Mouse (Mus musculus) limb, embryonic 11.5 days (tissue): ENCODE results near the gene Msl1. TPM values are rescaled to one million over a fixed set of nuclear protein-coding genes. Genes with fewer than 3 reads are reported as not detected.

Source experiments
- ATAC-seq: fragments of 200-750 bp; cut with Nextera tagmentation; 2 replicates; pipeline ENCODE4 v1.8.0; 2017; ENCODE audit warnings: low read depth; ENCODE audit not compliant: insufficient number of reproducible peaks, low FRiP score, low TSS enrichment
- DNase-seq: peaks from one replicate; pipeline ENCODE4 v3.0.0-alpha.2; 2015; ENCODE audit warnings: low spot score
- H3K27ac ChIP-seq: fragments of 300-500 bp; sonication (generic); replicated peaks from 2 replicates; pipeline ENCODE4 v1.5.1; 2014; ENCODE audit warnings: low read depth, mild to moderate bottlenecking, low read length
- H3K27me3 ChIP-seq: fragments of 300-500 bp; sonication (generic); 2 replicates; pipeline ENCODE4 v1.6.1; 2014; ENCODE audit warnings: mild to moderate bottlenecking, low read length, mixed read lengths; ENCODE audit not compliant: control insufficient read depth, insufficient read depth
- H3K36me3 ChIP-seq: fragments of 300-500 bp; sonication (generic); 2 replicates; pipeline ENCODE4 v1.6.1; 2014; ENCODE audit warnings: mild to moderate bottlenecking, low read length, moderate library complexity, mixed read lengths; ENCODE audit not compliant: control insufficient read depth, insufficient read depth
- H3K4me1 ChIP-seq: fragments of 300-500 bp; sonication (generic); 2 replicates; pipeline ENCODE4 v1.6.1; 2014; ENCODE audit warnings: low read length, mixed read lengths; ENCODE audit not compliant: control insufficient read depth, insufficient read depth
- H3K4me2 ChIP-seq: fragments of 300-500 bp; sonication (generic); 2 replicates; pipeline ENCODE4 v1.6.1; 2014; ENCODE audit warnings: low read depth, mild to moderate bottlenecking, moderate library complexity; ENCODE audit not compliant: severe bottlenecking
- H3K4me3 ChIP-seq: fragments of 300-500 bp; sonication (generic); 2 replicates; pipeline ENCODE4 v1.5.1; 2014; ENCODE audit warnings: low read depth, low read length
- H3K9ac ChIP-seq: fragments of 300-500 bp; sonication (generic); 2 replicates; pipeline ENCODE4 v1.6.1; 2014; ENCODE audit warnings: mild to moderate bottlenecking, low read length
- H3K9me3 ChIP-seq: fragments of 300-500 bp; sonication (generic); 2 replicates; pipeline ENCODE4 v1.6.1; 2016; ENCODE audit warnings: low read length; ENCODE audit not compliant: control insufficient read depth
- WGBS: fragments of 180-500 bp; shearing (Covaris S2); extraction: QIAGEN DNeasy Blood & Tissue Kit; methylation state at CpG from one replicate; pipeline ENCODE4 v1.1.7; 2014; 5-methylcytosine and 5-hydroxymethylcytosine counted together
- polyA plus RNA-seq: library from polyadenylated mRNA; unstranded; fragments of >200 nt; fragmentation: Nextera tagmentation; extraction: Ambion mirVana; gene quantifications from 2 replicates; pipeline ENCODE4 v1.2.1, GENCODE M21; 2014

Gene Msl1
- polyA plus RNA-seq, 1 experiment from 2014 or later = 24.6 TPM

DNA sequence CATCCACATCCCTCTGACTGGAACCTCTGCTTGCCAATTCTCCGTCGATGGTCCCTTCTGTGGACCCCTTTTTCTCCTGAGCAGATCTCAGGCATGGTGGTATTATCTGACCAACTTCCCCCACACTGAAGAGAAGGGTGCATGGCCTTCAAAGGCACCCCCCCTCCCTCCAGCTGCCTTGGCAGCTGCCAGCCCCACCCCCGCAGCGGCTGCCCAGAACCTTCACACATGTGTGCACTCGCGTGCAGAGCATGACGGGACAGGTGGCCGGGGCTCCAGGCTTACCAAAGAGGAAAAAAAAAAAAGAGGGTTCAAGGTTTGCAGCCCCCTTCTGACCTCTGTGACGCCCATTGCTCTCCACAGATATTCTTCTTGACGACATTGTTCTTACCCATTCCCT, 44.6 kb downstream of the Msl1 start:
- H3K4me3 ChIP-seq = no peak overlapping the region
- no peak overlapping the region for H3K27ac ChIP-seq
- no peak overlapping the region for H3K4me2 ChIP-seq
- H3K36me3 ChIP-seq = no peaks in the 10 kb centered on the region
- no peaks in the 10 kb centered on the region for H3K9me3 ChIP-seq
- 59% methylated on average over 10 of the region's 10 CpGs for WGBS
- ATAC-seq (no peak), DNase-seq (no peak)
- no peak overlapping the region for H3K9ac ChIP-seq
- peaks cover 12% of the 10 kb centered on the region for H3K27me3 ChIP-seq
- peaks cover 7% of the 10 kb centered on the region; the same call in 1 of the 2 replicates for H3K4me1 ChIP-seq

DNA sequence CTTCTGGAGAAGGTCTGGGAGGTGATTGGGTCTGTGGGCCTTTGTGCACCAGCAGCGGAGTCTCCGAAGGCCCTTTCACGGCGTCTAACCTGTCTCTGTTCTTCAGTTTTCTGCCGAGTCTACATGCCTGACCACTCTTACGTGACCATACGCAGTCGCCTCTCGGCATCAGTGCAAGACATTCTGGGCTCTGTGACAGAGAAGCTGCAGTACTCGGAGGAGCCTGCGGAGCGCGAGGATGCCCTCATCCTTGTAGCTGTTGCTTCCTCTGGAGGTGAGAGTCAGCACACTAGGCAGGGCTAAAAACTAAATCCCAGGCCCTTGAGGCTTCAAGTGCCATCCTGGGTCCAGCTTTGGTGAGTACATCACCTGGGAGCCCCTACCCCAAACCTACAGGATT, 50.7 kb downstream of the Msl1 start:
- Histone ChIP-seq H3K9me3 (no peaks in the 10 kb centered on the region), H3K4me1 (peaks cover 11% of the 10 kb centered on the region), H3K4me2 (no peak overlapping the region), H3K27ac (no peak overlapping the region), H3K27me3 (no peaks in the 10 kb centered on the region), H3K4me3 (no peak overlapping the region), H3K36me3 (no peaks in the 10 kb centered on the region), H3K9ac (no peak overlapping the region)
- ATAC-seq (no peak), DNase-seq (no peak)
- WGBS = 51% methylated on average over 13 of the region's 13 CpGs

DNA sequence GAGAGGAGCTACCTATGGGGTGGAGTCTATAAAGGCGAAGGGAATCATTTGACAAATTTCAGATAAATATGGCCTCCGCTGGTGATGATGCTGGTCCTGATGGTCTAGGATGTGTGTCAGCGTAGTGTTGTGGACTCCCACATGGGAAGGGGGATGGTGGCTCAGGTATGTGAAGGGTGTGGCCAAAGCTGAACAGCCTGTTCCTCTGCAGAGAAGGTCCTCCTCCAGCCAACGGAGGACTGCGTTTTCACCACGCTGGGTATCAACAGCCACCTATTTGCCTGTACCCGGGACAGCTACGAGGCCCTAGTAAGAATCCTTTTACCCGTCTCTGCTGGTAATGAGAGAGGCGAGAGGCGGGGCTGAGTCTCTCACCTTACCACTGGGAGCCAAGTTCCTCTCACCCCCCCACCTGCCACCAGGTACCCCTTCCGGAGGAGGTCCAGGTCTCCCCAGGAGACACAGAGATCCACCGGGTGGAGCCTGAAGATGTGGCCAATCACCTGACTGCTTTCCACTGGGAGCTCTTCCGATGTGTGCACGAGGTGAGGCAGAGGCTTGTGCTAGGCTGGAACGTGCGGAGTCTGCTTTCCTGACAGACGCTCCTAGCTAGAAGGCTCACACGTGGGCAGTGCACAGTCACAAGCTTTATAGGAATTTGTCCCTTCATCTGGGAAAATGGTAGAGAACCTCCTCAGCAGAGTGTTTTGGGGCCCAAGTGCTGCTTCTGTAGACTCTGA, 51.7 kb downstream of the Msl1 start:
- no peak overlapping the region for H3K27ac ChIP-seq
- H3K9ac ChIP-seq = no peak overlapping the region
- no peaks in the 10 kb centered on the region for H3K36me3 ChIP-seq
- H3K4me2 ChIP-seq = no peak overlapping the region
- ATAC-seq (no peak), DNase-seq (no peak)
- no peaks in the 10 kb centered on the region for H3K27me3 ChIP-seq
- no peaks in the 10 kb centered on the region for H3K9me3 ChIP-seq
- no peak overlapping the region for H3K4me3 ChIP-seq
- 53% methylated on average over 19 of the region's 19 CpGs for WGBS
- H3K4me1 ChIP-seq = peaks cover 11% of the 10 kb centered on the region

DNA sequence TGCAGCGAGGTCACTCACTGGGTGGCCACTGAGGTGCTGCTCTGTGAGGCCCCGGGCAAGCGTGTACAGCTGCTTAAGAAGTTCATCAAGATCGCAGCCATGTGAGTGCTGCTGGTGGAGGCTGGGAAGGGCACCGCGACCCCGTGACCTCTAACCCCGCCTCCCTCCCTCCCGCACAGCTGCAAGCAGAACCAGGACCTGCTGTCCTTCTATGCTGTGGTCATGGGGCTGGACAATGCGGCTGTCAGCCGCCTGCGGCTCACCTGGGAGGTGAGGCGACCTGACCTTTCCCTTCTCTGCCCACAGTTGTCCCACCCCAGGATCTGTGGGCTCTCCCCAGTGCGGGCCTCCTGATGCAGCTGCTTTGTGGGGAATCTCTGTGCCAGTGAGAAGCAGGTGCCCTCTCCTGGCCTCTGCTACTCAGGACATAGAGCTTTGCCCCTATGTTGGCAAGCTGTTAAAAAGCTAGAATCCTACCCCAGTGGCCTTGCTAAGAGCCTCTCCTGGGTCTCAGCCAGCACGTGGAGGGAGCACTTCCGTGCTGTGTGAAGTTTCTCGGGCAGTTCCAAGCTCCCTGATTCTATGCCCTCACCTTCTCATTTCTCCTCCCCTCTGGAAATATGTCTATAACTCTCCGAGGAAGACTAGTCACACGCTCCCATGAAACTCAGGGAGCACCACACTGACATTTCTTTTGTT, 54.0 kb downstream of the Msl1 start:
- peak overlapping the region; percentile 13 for H3K4me2 ChIP-seq

DNA sequence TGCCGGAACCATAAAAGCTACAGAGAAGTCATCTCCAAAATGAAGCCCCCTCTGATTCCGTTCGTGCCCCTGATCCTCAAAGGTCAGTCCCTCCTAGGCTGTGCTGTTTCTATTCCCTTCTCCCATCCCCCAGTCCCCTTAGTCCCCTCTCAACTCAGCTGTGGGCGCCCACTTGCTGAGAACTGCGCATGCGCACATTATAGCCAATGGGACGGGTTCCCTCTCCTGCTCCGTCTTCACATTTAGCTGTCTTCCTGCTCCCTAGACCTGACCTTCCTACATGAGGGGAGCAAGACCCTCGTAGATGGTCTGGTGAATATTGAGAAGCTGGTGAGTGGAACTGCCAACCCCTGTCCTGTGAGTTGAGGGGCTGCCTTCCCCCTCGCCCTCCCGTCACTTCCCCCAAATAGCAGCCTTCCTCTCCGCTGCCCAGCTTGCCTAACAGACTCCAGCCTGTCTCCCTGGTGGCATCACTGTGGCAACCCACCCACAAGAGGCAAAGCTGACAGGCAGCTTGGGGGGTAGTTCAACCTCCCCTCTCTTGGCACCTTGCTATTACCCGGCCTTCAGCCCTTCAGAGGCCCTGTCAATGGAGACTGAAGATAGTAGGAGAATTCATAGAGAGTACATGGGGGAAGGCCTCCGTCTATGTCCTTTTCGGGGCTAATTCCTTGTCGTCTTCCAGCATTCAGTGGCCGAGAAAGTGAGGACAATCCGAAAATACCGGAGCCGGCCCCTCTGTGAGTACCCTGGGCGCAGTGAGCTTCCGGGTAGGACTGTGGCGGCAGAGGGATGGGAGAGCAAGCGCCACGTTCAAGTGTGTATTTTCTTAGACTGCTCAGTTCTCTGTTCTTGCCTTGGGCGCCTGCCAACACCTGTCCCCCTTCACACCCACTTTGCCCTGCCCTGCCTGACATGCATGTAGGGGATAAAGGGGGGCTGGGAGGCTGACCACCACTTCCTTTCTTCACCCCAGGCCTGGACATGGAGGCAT, 55.1 kb downstream of the Msl1 start:
- Histone ChIP-seq H3K4me3 (no peak overlapping the region), H3K4me2 (no peak overlapping the region), H3K9ac (no peak overlapping the region), H3K4me1 (peaks cover 18% of the 10 kb centered on the region), H3K27ac (no peak overlapping the region), H3K9me3 (no peaks in the 10 kb centered on the region), H3K27me3 (no peaks in the 10 kb centered on the region), H3K36me3 (no peaks in the 10 kb centered on the region)
- 71% methylated on average over 26 of the region's 26 CpGs for WGBS
- DNase-seq (no peak), ATAC-seq (no peak)

More for the DNA sequence above, 54.0 kb downstream of the Msl1 start:
- ATAC-seq (peak; percentile 17; the same call in 1 of the 2 replicates), DNase-seq (peak; percentile 53)
- Histone ChIP-seq H3K4me3 (no peak overlapping the region), H3K27ac (no peak overlapping the region), H3K4me1 (peaks cover 18% of the 10 kb centered on the region), H3K27me3 (no peaks in the 10 kb centered on the region), H3K9ac (no peak overlapping the region), H3K9me3 (no peaks in the 10 kb centered on the region), H3K36me3 (no peaks in the 10 kb centered on the region)
- WGBS = 13% methylated on average over 19 of the region's 19 CpGs

DNA sequence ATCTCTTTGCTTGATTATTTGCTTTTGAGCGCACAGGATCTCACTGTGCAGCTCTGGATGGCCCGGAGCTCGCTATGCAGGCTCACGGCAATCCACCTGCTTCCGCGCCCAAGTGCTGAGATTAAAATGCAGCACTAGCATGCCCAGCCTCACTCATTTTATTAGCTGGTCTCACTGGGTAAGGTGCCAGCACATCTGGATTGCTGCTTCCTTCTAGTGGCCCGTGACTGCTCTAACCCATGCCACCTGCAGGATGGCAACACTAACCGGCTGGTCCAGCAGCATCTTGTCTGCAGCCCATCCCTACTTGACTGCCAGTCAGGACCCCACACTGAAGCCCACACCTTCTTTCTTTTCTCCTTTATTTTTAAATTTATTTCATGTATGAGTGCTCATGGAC, 58.8 kb downstream of the Msl1 start:
- DNase-seq = no peak
- Histone ChIP-seq H3K9ac (no peak overlapping the region), H3K27me3 (no peaks in the 10 kb centered on the region), H3K4me2 (no peak overlapping the region), H3K27ac (no peak overlapping the region), H3K4me1 (peaks cover 16% of the 10 kb centered on the region), H3K9me3 (no peaks in the 10 kb centered on the region), H3K36me3 (no peaks in the 10 kb centered on the region), H3K4me3 (no peak overlapping the region)
- 92% methylated on average over 8 of the region's 8 CpGs for WGBS
- no peak for ATAC-seq

DNA sequence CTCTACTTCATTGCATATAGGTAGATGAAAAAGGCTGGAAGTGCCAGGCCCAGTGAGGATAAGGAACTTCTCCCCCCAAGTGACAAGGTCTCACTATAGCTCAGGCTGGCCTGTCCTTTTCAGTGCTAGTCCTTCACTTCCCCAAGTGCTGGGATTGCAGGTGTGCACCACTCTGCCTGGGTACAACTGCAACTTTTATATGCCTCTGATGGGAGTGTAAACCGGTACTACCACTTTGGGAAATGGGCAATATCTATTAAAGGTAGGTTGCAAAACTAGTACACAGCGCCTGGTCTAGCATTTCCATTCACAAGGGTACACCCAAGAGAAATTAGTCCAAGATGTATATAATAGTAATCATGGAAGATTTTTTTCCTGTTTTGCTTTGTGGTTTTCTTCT, 59.3 kb downstream of the Msl1 start:
- peaks cover 11% of the 10 kb centered on the region for H3K4me1 ChIP-seq
- no peak overlapping the region for H3K27ac ChIP-seq
- DNase-seq = no peak
- H3K9me3 ChIP-seq = no peaks in the 10 kb centered on the region
- no peak for ATAC-seq
- H3K4me2 ChIP-seq = no peak overlapping the region
- no peaks in the 10 kb centered on the region for H3K36me3 ChIP-seq
- 90% methylated on average over 2 of the region's 2 CpGs for WGBS
- H3K9ac ChIP-seq = no peak overlapping the region
- no peak overlapping the region for H3K4me3 ChIP-seq
- no peaks in the 10 kb centered on the region for H3K27me3 ChIP-seq
